Mouse (Mus musculus): ENCODE results near the gene Tln1.

DNA sequence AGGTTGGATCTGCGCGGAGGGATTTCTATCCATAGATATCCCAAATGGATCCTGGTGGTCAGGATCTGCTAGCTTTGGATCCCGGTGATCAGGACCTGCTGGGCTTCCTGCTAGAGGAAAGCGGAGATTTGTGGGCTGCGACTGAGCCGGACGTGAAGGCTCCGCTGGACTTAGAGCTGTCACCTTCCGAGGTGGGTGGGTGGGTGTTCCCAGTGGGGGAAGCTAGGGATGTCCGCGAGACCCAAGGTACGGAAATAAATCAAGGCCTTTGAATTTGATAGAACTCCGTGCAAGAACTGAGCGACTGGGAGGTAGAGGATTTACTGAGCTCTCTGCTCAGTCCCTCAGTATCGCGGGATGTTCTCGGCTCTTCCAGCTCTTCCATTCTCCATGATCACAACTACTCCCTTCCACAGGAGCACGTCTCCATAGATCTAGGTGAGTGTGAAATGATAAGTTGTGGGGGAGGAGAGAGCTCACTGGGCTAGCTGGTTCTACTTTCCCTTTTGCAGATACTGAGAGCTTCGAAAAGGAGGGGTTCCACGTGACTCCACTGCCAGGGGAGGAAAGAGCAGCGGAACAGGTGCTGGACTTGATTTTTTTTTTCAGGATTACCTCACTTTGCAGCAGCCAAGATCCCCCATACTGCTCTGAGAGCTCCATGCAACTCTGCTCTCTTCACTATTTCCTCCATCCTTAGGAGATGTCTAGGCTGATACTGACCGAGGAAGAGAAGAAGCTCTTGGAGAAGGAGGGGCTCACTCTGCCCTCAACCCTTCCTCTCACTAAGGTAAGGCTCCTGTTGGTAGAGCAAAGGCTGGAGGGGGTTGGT lies 494 bp upstream of the Tln1 start:
- TF ChIP-seq CTCF (IDR thresholded peaks at IDR 0.05; ENCODE audit: low read depth, low read length): no peak
- no peak for TF ChIP-seq POLR2A (IDR thresholded peaks at IDR 0.05; ENCODE audit: borderline replicate concordance, low read depth, low read length)

Data from bone marrow macrophage, adult 2 months (primary cell).